Mouse (Mus musculus) forebrain, postnatal 0 days (tissue): ENCODE results near the gene Rcor1. TPM values are rescaled to one million over a fixed set of nuclear protein-coding genes. Genes with fewer than 3 reads are reported as not detected.
A peak's percentile ranks its signal among the peaks of the same experiment; 100 is the strongest.

Experiments
- ATAC-seq: fragments of 200-750 bp; cut with Nextera tagmentation; 2 replicates; pipeline ENCODE4 v1.8.0; 2017; ENCODE audit warnings: mild to moderate bottlenecking, moderate library complexity
- DNase-seq: peaks from one replicate; pipeline ENCODE4 v3.0.0-alpha.2; 2015
- H3K27ac ChIP-seq: fragments of 300-500 bp; sonication (generic); 2 replicates; pipeline ENCODE4 v1.5.1; 2014; ENCODE audit warnings: low read depth, mild to moderate bottlenecking, antibody characterized with exemption, low read length, moderate library complexity, mixed read lengths
- H3K27me3 ChIP-seq: fragments of 300-500 bp; sonication (generic); 2 replicates; pipeline ENCODE4 v1.6.1; 2014; ENCODE audit warnings: mild to moderate bottlenecking, low read length, mixed read lengths; ENCODE audit not compliant: insufficient read depth
- H3K36me3 ChIP-seq: fragments of 300-500 bp; sonication (generic); 2 replicates; pipeline ENCODE4 v1.6.1; 2014; ENCODE audit warnings: mild to moderate bottlenecking, moderate library complexity; ENCODE audit not compliant: insufficient read depth
- H3K4me1 ChIP-seq: fragments of 300-500 bp; sonication (generic); 2 replicates; pipeline ENCODE4 v1.6.1; 2014; ENCODE audit warnings: antibody characterized with exemption; ENCODE audit not compliant: insufficient read depth
- H3K4me2 ChIP-seq: fragments of 300-500 bp; sonication (generic); 2 replicates; pipeline ENCODE4 v1.6.1; 2014; ENCODE audit warnings: low read depth, mild to moderate bottlenecking, moderate library complexity
- H3K4me3 ChIP-seq: fragments of 300-500 bp; sonication (generic); 2 replicates; pipeline ENCODE4 v1.5.1; 2014; ENCODE audit warnings: low read depth, low read length, mixed read lengths
- H3K9ac ChIP-seq: fragments of 300-500 bp; sonication (generic); 2 replicates; pipeline ENCODE4 v1.6.1; 2014; ENCODE audit warnings: mild to moderate bottlenecking
- H3K9me3 ChIP-seq: fragments of 300-500 bp; sonication (generic); 2 replicates; pipeline ENCODE4 v1.6.1; 2016; ENCODE audit warnings: low read length
- CTCF ChIP-seq: sonication (generic); IDR thresholded peaks from 2 replicates; pipeline ENCODE4 v1.5.1; 2016; ENCODE audit warnings: antibody characterized with exemption, control low read depth, low read depth
- whole genome bisulfite sequencing: fragments of 180-500 bp; shearing (Covaris S2); extraction: QIAGEN DNeasy Blood & Tissue Kit; methylation state at CpG from one replicate; pipeline ENCODE4 v1.1.7; 2014; 5-methylcytosine and 5-hydroxymethylcytosine counted together
- polyA plus RNA-seq: library from polyadenylated mRNA; unstranded; fragments of >200 nt; fragmentation: Nextera tagmentation; extraction: Ambion mirVana; gene quantifications from 2 replicates; pipeline ENCODE4 v1.2.1, GENCODE M21; 2015
- total RNA-seq: library from RNA; depleted of rRNA; stranded (reverse); fragments of >200 nt; gene quantifications from 2 replicates; pipeline ENCODE4 v1.2.3, GENCODE M21; 2014

Gene Rcor1
- total and polyA plus RNA-seq, 2 experiments from 2014 or later = 4.3 to 16.2 TPM

DNA sequence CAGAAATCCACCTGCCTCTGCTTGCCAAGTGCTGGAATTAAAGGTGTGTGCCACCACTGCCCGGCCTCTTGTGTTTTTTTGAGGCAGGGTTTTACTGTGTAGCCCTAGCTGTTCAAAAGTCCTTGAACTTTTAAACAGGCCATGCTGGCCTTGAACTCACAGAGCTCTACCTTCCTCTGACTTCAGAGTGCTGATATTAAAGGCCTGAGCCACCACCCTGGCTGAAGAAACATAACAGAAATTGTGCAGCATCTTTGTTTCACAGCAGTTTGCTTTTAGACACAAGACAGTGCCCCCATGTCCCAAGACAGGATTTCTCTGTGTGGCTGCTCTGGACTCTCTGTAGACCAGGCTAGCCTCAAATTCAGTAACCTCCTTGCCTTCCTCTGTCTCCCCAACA is 3.2 kb downstream of the Rcor1 start:
- no peaks in the 10 kb centered on the region for H3K9me3 ChIP-seq
- WGBS = 86% methylated on average over 1 of the region's 1 CpGs
- no peaks in the 10 kb centered on the region for H3K27me3 ChIP-seq
- peaks cover 11% of the 10 kb centered on the region; the same call in 1 of the 2 replicates for H3K4me1 ChIP-seq
- H3K4me2 ChIP-seq = no peak overlapping the region
- no peak for TF ChIP-seq CTCF
- ATAC-seq (no peak), DNase-seq (no peak)
- no peaks in the 10 kb centered on the region for H3K36me3 ChIP-seq
- H3K27ac ChIP-seq = no peak overlapping the region
- no peak overlapping the region for H3K9ac ChIP-seq
- H3K4me3 ChIP-seq = no peak overlapping the region

DNA sequence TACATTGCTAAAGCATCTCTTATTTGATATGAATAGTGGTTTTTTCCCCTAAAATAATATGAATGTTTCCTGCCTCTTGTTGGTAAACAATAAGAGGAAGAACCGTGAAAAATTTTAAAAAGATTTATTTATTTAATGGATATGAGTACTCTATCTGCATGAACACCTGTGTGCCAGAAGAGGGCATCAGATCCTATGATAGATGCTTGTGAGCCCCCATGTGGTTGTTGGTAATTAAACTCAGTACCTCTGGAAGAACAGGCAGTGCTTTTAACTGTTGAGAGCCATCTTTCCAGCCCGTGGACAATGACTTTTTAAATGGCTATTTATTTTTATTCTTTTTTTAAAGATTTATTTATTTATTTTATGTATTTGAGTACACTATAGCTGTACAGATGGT is 5.7 kb downstream of the Rcor1 start:
- TF ChIP-seq CTCF = peak; percentile 43
- Histone ChIP-seq H3K9me3 (no peaks in the 10 kb centered on the region), H3K27me3 (no peaks in the 10 kb centered on the region), H3K4me1 (peaks cover 11% of the 10 kb centered on the region; the same call in 1 of the 2 replicates), H3K4me3 (no peak overlapping the region), H3K27ac (no peak overlapping the region), H3K9ac (no peak overlapping the region), H3K4me2 (no peak overlapping the region), H3K36me3 (no peaks in the 10 kb centered on the region)
- DNase-seq (no peak), ATAC-seq (no peak)
- 85% methylated on average over 2 of the region's 2 CpGs for WGBS

DNA sequence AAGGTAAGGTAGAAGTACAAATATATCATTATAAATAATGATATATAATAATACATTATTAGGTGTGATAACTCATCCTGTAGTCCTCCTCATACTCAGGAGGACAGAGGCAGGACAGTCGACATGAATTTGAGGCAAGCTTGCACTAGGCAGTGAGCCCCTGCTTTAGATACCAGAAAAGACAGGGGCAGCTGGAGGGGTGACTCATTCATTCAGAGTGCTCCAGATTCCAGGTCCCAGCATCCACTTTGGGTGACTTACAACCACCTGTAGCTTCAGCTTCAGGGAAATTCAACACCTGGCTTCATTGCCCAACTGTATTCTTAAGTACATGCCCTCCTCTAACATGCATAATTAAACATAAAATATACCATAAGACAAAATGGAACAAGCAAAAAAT is 7.7 kb downstream of the Rcor1 start:
- WGBS = 87% methylated on average over 1 of the region's 1 CpGs
- Histone ChIP-seq H3K27ac (no peak overlapping the region), H3K4me2 (no peak overlapping the region), H3K9me3 (no peaks in the 10 kb centered on the region), H3K36me3 (no peaks in the 10 kb centered on the region), H3K4me3 (no peak overlapping the region), H3K4me1 (no peaks in the 10 kb centered on the region), H3K27me3 (no peaks in the 10 kb centered on the region), H3K9ac (no peak overlapping the region)
- ATAC-seq = no peak
- no peak for DNase-seq
- no peak for TF ChIP-seq CTCF

DNA sequence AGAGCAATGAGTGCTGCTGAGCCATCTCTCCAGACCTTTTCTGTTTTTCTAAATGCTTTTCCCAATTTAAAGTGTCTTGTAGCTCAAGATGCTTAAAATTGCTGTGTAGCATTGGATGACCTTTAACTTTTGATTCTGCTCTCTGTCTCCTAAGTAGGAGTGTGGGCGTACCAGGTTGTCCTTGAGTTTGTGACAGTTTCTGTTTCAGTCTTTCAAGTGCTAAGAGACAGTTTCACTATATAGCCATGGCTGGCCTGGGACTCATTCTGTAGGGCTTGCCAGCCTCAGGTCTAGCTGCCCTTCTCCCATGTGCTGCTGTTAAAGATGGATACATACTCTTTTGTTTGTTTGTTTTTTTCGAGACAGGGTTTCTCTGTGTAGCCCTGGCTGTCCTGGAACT is 9.1 kb downstream of the Rcor1 start:
- Histone ChIP-seq H3K27me3 (no peaks in the 10 kb centered on the region), H3K4me3 (no peak overlapping the region), H3K9ac (no peak overlapping the region), H3K4me1 (no peaks in the 10 kb centered on the region), H3K36me3 (no peaks in the 10 kb centered on the region), H3K4me2 (no peak overlapping the region), H3K9me3 (no peaks in the 10 kb centered on the region), H3K27ac (no peak overlapping the region)
- ATAC-seq (no peak), DNase-seq (no peak)
- WGBS = 87% methylated on average over 2 of the region's 2 CpGs
- TF ChIP-seq CTCF = no peak

DNA sequence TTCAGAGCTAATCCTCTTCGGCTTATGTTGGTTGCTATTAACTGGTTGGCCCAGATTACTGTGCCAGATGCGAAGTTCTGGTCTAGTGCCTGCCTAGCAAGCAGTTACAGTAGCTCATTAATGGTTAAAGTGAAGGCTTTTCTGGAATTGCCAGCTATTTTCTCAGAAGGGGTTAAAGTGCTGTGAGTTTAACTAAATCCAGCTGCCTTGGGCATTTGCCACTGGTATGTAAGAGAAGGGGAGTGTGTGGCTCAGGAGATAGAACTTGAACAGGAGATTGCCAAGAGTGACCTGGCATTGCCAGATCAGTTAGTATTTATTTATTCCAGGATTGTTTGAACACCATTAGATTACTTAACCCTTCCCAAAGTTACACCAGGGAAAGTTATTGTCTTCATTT is 11.1 kb downstream of the Rcor1 start:
- no peak for TF ChIP-seq CTCF
- H3K27me3 ChIP-seq = no peaks in the 10 kb centered on the region

DNA sequence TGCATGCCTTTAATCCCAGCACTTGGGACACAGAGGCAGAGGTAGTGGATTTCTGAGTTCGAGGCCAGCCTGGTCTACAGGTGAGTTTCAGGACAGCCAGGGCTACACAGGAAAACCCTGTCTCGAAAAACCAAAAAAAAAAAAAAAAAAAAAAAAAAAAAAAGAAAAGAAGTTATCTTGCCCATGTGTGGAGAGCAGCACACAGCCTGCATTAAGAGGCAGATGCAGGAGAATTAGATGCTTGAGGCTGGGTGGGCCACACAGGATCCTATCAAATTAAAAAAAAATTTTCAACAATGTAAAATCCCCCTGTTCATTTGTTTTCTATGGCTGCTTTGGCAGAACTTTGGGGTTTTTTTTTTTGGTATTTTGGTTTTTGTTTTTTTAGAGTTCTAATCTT is 24.2 kb downstream of the Rcor1 start:
- H3K9ac ChIP-seq = no peak overlapping the region
- H3K27me3 ChIP-seq = no peaks in the 10 kb centered on the region
- no peak overlapping the region for H3K4me2 ChIP-seq
- no peak overlapping the region for H3K27ac ChIP-seq
- H3K4me3 ChIP-seq = no peak overlapping the region
- WGBS = 90% methylated on average over 2 of the region's 2 CpGs
- DNase-seq (no peak), ATAC-seq (no peak)
- no peaks in the 10 kb centered on the region for H3K36me3 ChIP-seq
- no peaks in the 10 kb centered on the region for H3K9me3 ChIP-seq
- H3K4me1 ChIP-seq = 0 out of 2 replicates have a peak, but pooled peaks cover 3% of the 10 kb centered on the region
- TF ChIP-seq CTCF = no peak

More for the DNA sequence above, 11.1 kb downstream of the Rcor1 start:
- H3K36me3 ChIP-seq = no peaks in the 10 kb centered on the region
- H3K27ac ChIP-seq = no peak overlapping the region
- no peak overlapping the region for H3K4me2 ChIP-seq
- no peak overlapping the region for H3K9ac ChIP-seq
- WGBS = 65% methylated on average over 2 of the region's 2 CpGs
- no peaks in the 10 kb centered on the region for H3K4me1 ChIP-seq
- DNase-seq (peak; percentile 26), ATAC-seq (no peak)
- no peaks in the 10 kb centered on the region for H3K9me3 ChIP-seq
- H3K4me3 ChIP-seq = no peak overlapping the region

DNA sequence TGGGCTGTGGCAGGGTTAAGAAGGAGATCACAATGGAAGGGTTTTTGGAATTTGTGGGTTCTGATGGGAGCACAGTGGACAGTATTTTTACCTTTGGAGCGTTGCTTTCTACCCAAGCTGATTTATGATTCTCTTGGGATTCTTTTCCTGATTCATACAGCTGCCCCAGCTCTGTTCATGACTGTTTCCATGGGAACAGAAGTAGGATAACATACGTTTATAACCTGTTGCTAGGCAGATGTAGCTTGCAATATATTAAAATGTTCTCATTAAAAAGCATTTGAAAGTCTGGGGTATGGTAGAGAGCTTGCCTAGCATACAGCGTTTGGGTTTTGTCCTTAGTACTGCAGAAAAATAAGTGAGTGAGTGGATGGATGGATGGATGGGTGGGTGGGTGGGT is 25.1 kb downstream of the Rcor1 start:
- no peak overlapping the region for H3K4me2 ChIP-seq
- peak; percentile 59 for ATAC-seq
- DNase-seq = peak; percentile 24
- 0 out of 2 replicates have a peak, but pooled peaks cover 3% of the 10 kb centered on the region for H3K4me1 ChIP-seq
- no peaks in the 10 kb centered on the region for H3K9me3 ChIP-seq
- no peaks in the 10 kb centered on the region for H3K27me3 ChIP-seq
- TF ChIP-seq CTCF = no peak
- peak overlapping the region; percentile 46; the same call in 1 of the 2 replicates for H3K27ac ChIP-seq
- H3K4me3 ChIP-seq = no peak overlapping the region
- H3K36me3 ChIP-seq = no peaks in the 10 kb centered on the region
- H3K9ac ChIP-seq = no peak overlapping the region
- WGBS = 64% methylated on average over 3 of the region's 3 CpGs

DNA sequence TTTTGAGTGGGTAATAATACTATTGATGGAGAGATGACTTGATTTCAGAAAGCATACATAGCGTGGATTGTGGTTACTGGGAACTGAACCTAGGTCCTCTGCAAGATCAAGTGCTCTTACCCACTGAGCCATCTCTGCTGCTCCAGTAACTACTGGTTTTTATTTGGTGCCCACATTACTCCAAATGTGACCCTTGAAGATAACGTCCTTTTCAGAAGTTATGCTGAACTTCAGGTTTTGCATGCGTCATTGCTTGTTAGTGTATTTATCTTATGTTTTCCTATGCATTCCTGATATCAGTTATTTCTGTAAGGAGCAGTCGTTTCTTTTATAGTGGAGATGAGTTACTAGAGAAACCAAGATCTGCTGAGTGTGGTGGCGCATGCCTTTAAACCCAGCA is 26.2 kb downstream of the Rcor1 start:
- no peak for TF ChIP-seq CTCF
- Histone ChIP-seq H3K36me3 (no peaks in the 10 kb centered on the region), H3K27ac (no peak overlapping the region), H3K4me1 (0 out of 2 replicates have a peak, but pooled peaks cover 3% of the 10 kb centered on the region), H3K9me3 (no peaks in the 10 kb centered on the region), H3K9ac (no peak overlapping the region), H3K27me3 (no peaks in the 10 kb centered on the region), H3K4me2 (no peak overlapping the region), H3K4me3 (no peak overlapping the region)
- no peak for ATAC-seq
- DNase-seq = no peak
- WGBS = 95% methylated on average over 5 of the region's 5 CpGs
